ENCODE assay signal across 20 mouse cellular contexts in the genomic region with DNA sequence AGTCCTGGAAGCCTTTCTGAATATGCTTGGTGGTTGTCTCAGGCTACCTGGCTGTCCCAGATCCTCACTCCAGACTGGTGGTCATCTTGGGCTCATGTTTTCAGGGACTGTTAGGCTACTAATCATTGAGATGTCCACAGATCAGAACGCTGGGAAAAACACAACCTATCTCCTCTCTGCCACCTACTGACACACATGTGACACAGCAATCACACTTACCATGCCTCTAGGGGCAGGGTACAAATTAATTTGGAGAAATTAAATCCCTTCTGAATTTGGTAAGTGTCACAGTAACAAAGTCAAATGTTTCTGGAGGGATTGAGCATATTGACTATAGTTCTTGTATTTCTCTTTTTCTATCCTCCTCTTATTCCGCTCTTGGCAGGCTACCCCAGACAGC.
DNase-seq lines count a peak whose midpoint lies in the region; ATAC-seq and TF ChIP-seq lines count a peak whose summit lies in the region.
"Had no signal": no experiment of that assay in that cellular context is flagged by ENCODE, and none has a peak within 500 bp of the region (broad histone marks: within the 10 kb centered on the region; RNA-seq: fewer than 3 reads in every experiment).

No protein-coding gene starts in this region.

- no peak for TF ChIP-seq EP300 in heart, adult 2 months (IDR thresholded peaks at IDR 0.05; ENCODE audit: insufficient read depth, low read depth, low read length)
- TF ChIP-seq EP300 in liver, embryonic 14.5 days (IDR thresholded peaks at IDR 0.05; ENCODE audit: low read depth): no peak
- no peak for TF ChIP-seq EP300 in CH12.LX (IDR thresholded peaks at IDR 0.05; ENCODE audit: low read length)

- H3K9ac ChIP-seq in heart, adult 2 months (ENCODE audit: low read depth, low read length): no peak overlapping the region
- no peak overlapping the region for H3K9ac ChIP-seq in liver, embryonic 14.5 days (replicated peaks)
- no peak overlapping the region for H3K9ac ChIP-seq in liver, embryonic 11.5 days (ENCODE audit: low read depth, low read length)
- no peak overlapping the region for H3K9ac ChIP-seq in CH12.LX (ENCODE audit: insufficient read depth, low read depth)
- H3K9ac ChIP-seq: embryonic facial prominence, embryonic 12.5 days; hindbrain, embryonic 13.5 days; lung, embryonic 15.5 days; midbrain, embryonic 12.5 days; neural tube, embryonic 12.5 days had no signal

- TF ChIP-seq CTCF in heart, adult 2 months (IDR thresholded peaks at IDR 0.05): peak; percentile 44
- 0 out of 2 replicates have a peak, but pooled peaks have one; percentile 4 for TF ChIP-seq CTCF in liver, embryonic 14.5 days (IDR thresholded peaks at IDR 0.05; ENCODE audit: low read depth)
- TF ChIP-seq CTCF in CH12.LX (conservative IDR thresholded peaks at IDR 0.05 in 1 of 2, IDR thresholded peaks at IDR 0.05 in 1 of 2; ENCODE audit: low read depth in 2 of 2, low read length in 2 of 2): peak in 1 of 2 experiments; percentile 61; a peak in 2 of 4 replicates
- 0 out of 2 replicates have a peak, but pooled peaks have one; percentile 14 for TF ChIP-seq CTCF in cortical plate, adult 2 months (IDR thresholded peaks at IDR 0.05; ENCODE audit: extremely low read depth, insufficient read depth, low read length)

- TF ChIP-seq POLR2A in heart, adult 2 months (IDR thresholded peaks at IDR 0.05; ENCODE audit: insufficient read depth, low read depth, low read length): no peak
- TF ChIP-seq POLR2A in CH12.LX (IDR thresholded peaks at IDR 0.05; ENCODE audit: low read depth, low read length): no peak
- no peak for TF ChIP-seq POLR2A in cortical plate, adult 2 months (IDR thresholded peaks at IDR 0.05; ENCODE audit: extremely low read depth, insufficient read depth, low read length)

- H3K4me1 ChIP-seq in heart, adult 2 months (ENCODE audit: control insufficient read depth, insufficient read depth, low read length): no peaks in the 10 kb centered on the region
- no peaks in the 10 kb centered on the region for H3K4me1 ChIP-seq in heart, embryonic 10.5 days
- no peaks in the 10 kb centered on the region for H3K4me1 ChIP-seq in liver, embryonic 14.5 days (replicated peaks; ENCODE audit: control insufficient read depth in 2 of 2, insufficient read depth in 2 of 2, low read length in 1 of 2)
- H3K4me1 ChIP-seq in liver, embryonic 11.5 days (replicated peaks; ENCODE audit: control insufficient read depth, insufficient read depth, low read length): no peaks in the 10 kb centered on the region
- no peaks in the 10 kb centered on the region for H3K4me1 ChIP-seq in CH12.LX (ENCODE audit: control insufficient read depth in 1 of 2, insufficient read depth in 2 of 2)
- no peaks in the 10 kb centered on the region for H3K4me1 ChIP-seq in cortical plate, adult 2 months (ENCODE audit: control insufficient read depth, insufficient read depth, low read length)
- H3K4me1 ChIP-seq: embryonic facial prominence, embryonic 12.5 days; hindbrain, embryonic 13.5 days; lung, embryonic 15.5 days; midbrain, embryonic 12.5 days; neural tube, embryonic 12.5 days had no signal

- no peak overlapping the region for H3K27ac ChIP-seq in heart, adult 2 months
- H3K27ac ChIP-seq in heart, embryonic 10.5 days: no peak overlapping the region
- no peak overlapping the region for H3K27ac ChIP-seq in liver, embryonic 14.5 days
- no peak overlapping the region for H3K27ac ChIP-seq in liver, embryonic 11.5 days (ENCODE audit: low read depth, low read length)
- no peak overlapping the region for H3K27ac ChIP-seq in CH12.LX (ENCODE audit: insufficient read depth, low read depth)
- H3K27ac ChIP-seq in cortical plate, adult 2 months (ENCODE audit: insufficient read depth, low read length): no peak overlapping the region
- H3K27ac ChIP-seq: embryonic facial prominence, embryonic 12.5 days; hindbrain, embryonic 13.5 days; lung, embryonic 15.5 days; macrophage; midbrain, embryonic 12.5 days; neural tube, embryonic 12.5 days had no signal

- no peak for ATAC-seq in liver, embryonic 14.5 days (ENCODE audit: insufficient read depth)
- no peak for ATAC-seq in liver, embryonic 11.5 days (replicated peaks; ENCODE audit: low FRiP score)
- ATAC-seq in cerebellum, adult (ENCODE audit: insufficient number of reproducible peaks, low FRiP score, low TSS enrichment): no peak
- ATAC-seq: forebrain, embryonic 14.5 days had no signal

- dilution Hi-C loops in CH12.LX (cut with MboI; ENCODE audit: extremely low pct_ligation_motif_present, extremely low pct_unique_long_range_greater_than_20kb, low sequenced_read_pairs): no loop called here

- H3K36me3 ChIP-seq in heart, adult 2 months (ENCODE audit: control insufficient read depth, insufficient read depth, low read length): no peaks in the 10 kb centered on the region
- H3K36me3 ChIP-seq in heart, embryonic 10.5 days: no peaks in the 10 kb centered on the region
- no peaks in the 10 kb centered on the region for H3K36me3 ChIP-seq in liver, embryonic 14.5 days (replicated peaks; ENCODE audit: control insufficient read depth, insufficient read depth, low read depth)
- H3K36me3 ChIP-seq in liver, embryonic 11.5 days (ENCODE audit: control insufficient read depth, insufficient read depth, low read length): no peaks in the 10 kb centered on the region
- no peaks in the 10 kb centered on the region for H3K36me3 ChIP-seq in CH12.LX (replicated peaks in 1 of 2; ENCODE audit: control insufficient read depth in 1 of 2, insufficient read depth in 1 of 2, low read length in 1 of 2)
- H3K36me3 ChIP-seq: embryonic facial prominence, embryonic 12.5 days; hindbrain, embryonic 13.5 days; lung, embryonic 15.5 days; midbrain, embryonic 12.5 days; neural tube, embryonic 12.5 days had no signal

- WGBS in heart, adult 2 months: 56% methylated on average over 2 of the region's 2 CpGs
- WGBS in heart, embryonic 10.5 days: 62% methylated on average over 2 of the region's 2 CpGs
- WGBS in liver, embryonic 14.5 days (ENCODE audit: insufficient replicate concordance): 49% methylated on average over 2 of the region's 2 CpGs
- 53% methylated on average over 2 of the region's 2 CpGs for WGBS in liver, embryonic 11.5 days

- intact Hi-C loops in heart, adult 2 months (cut with DNase I): no loop called here

- H3K79me2 ChIP-seq in heart, adult 2 months (replicated peaks; ENCODE audit: control insufficient read depth, insufficient read depth, low read length): no peaks in the 10 kb centered on the region
- H3K79me2 ChIP-seq in CH12.LX (replicated peaks; ENCODE audit: control insufficient read depth, extremely low read depth, insufficient read depth, poor library complexity, severe bottlenecking): no peaks in the 10 kb centered on the region

- H3K9me3 ChIP-seq in heart, embryonic 10.5 days: no peaks in the 10 kb centered on the region
- no peaks in the 10 kb centered on the region for H3K9me3 ChIP-seq in liver, embryonic 14.5 days (ENCODE audit: control insufficient read depth, low read length)
- no peaks in the 10 kb centered on the region for H3K9me3 ChIP-seq in liver, embryonic 11.5 days (ENCODE audit: control insufficient read depth, low read length)
- H3K9me3 ChIP-seq in CH12.LX (replicated peaks; ENCODE audit: low read length): no peaks in the 10 kb centered on the region
- H3K9me3 ChIP-seq: embryonic facial prominence, embryonic 12.5 days; hindbrain, embryonic 13.5 days; lung, embryonic 15.5 days; midbrain, embryonic 12.5 days; neural tube, embryonic 12.5 days had no signal

- in situ Hi-C loops in CH12.LX (cut with MboI; ENCODE audit: low pct_ligation_motif_present, low pct_unique_long_range_greater_than_20kb, low sequenced_read_pairs): no loop called here

- no peak for DNase-seq in heart, adult 2 months
- no peak for DNase-seq in heart, embryonic 10.5 days (ENCODE audit: low spot score)
- DNase-seq in liver, embryonic 14.5 days (ENCODE audit: low read depth in 3 of 3, low spot score in 3 of 3): no peak
- no peak for DNase-seq in liver, embryonic 11.5 days (ENCODE audit: low spot score)
- DNase-seq in CH12.LX (ENCODE audit: extremely low read depth): no peak
- DNase-seq: B cell, adult 2 months; cerebellum, adult 8-10 months; gastrocnemius, postnatal 36 days; heart, postnatal 10 days; thymus, postnatal 36 days had no signal

- H3K27me3 ChIP-seq in heart, adult 2 months (ENCODE audit: control insufficient read depth, insufficient read depth, low read length): 0 out of 2 replicates have a peak, but pooled peaks cover 1% of the 10 kb centered on the region
- no peaks in the 10 kb centered on the region for H3K27me3 ChIP-seq in heart, embryonic 10.5 days (ENCODE audit: insufficient read depth, poor library complexity, severe bottlenecking)
- no peaks in the 10 kb centered on the region for H3K27me3 ChIP-seq in liver, embryonic 14.5 days (ENCODE audit: control insufficient read depth, insufficient read depth, low read length)
- H3K27me3 ChIP-seq in liver, embryonic 11.5 days (replicated peaks; ENCODE audit: control insufficient read depth, insufficient read depth, low read length): no peaks in the 10 kb centered on the region
- peaks cover 75% of the 10 kb centered on the region for H3K27me3 ChIP-seq in CH12.LX (replicated peaks)
- H3K27me3 ChIP-seq: embryonic facial prominence, embryonic 12.5 days; hindbrain, embryonic 13.5 days; lung, embryonic 15.5 days; midbrain, embryonic 12.5 days; neural tube, embryonic 12.5 days had no signal

- peak; percentile 34 for TF ChIP-seq RAD21 in CH12.LX (IDR thresholded peaks at IDR 0.05; ENCODE audit: low read depth, low read length)

- H3K4me2 ChIP-seq in liver, embryonic 14.5 days (ENCODE audit: low read depth): no peak overlapping the region
- no peak overlapping the region for H3K4me2 ChIP-seq in liver, embryonic 11.5 days
- peak overlapping the region; percentile 15; the same call in 1 of the 2 replicates for H3K4me2 ChIP-seq in CH12.LX (ENCODE audit: insufficient read depth, low read depth, poor library complexity, severe bottlenecking)
- H3K4me2 ChIP-seq: embryonic facial prominence, embryonic 12.5 days; hindbrain, embryonic 13.5 days; lung, embryonic 15.5 days; midbrain, embryonic 12.5 days; neural tube, embryonic 12.5 days had no signal

- no peak overlapping the region for H3K4me3 ChIP-seq in heart, adult 2 months
- H3K4me3 ChIP-seq in heart, embryonic 10.5 days: no peak overlapping the region
- H3K4me3 ChIP-seq in liver, embryonic 14.5 days (ENCODE audit: insufficient read depth in 1 of 2, low read depth in 2 of 2, low read length in 2 of 2): no peak overlapping the region
- no peak overlapping the region for H3K4me3 ChIP-seq in liver, embryonic 11.5 days (ENCODE audit: low read depth, low read length)
- no peak overlapping the region for H3K4me3 ChIP-seq in CH12.LX (replicated peaks in 1 of 3; ENCODE audit: low read depth in 2 of 3, low read length in 2 of 3, poor library complexity in 1 of 3)
- no peak overlapping the region for H3K4me3 ChIP-seq in cortical plate, adult 2 months (ENCODE audit: insufficient read depth, low read length)
- H3K4me3 ChIP-seq: embryonic facial prominence, embryonic 12.5 days; erythroblast, embryonic 14.5 days; hindbrain, embryonic 13.5 days; lung, embryonic 15.5 days; midbrain, embryonic 12.5 days; neural tube, embryonic 12.5 days had no signal

TF ChIP-seq in CH12.LX, 34 proteins besides CTCF, POLR2A, EP300 and RAD21 (continues in another document):
- no peak for TF ChIP-seq NELFE (IDR thresholded peaks at IDR 0.05; ENCODE audit: low read depth, low read length)
- TF ChIP-seq ZKSCAN1 (IDR thresholded peaks at IDR 0.05; ENCODE audit: borderline replicate concordance, low read depth, low read length): no peak
- no peak for TF ChIP-seq MAFK (IDR thresholded peaks at IDR 0.05; ENCODE audit: insufficient replicate concordance, low read length)
